In genomic region chr12:109604982-109605721, GRCm38 (mm10) we compare ENCODE assay signal across 25 mouse cellular contexts. TPM values are rescaled to one million over a fixed set of nuclear protein-coding genes. Genes with fewer than 3 reads are reported as not detected.
A peak's percentile ranks its signal among the peaks of the same experiment; 100 is the strongest.
DNase-seq lines count a peak whose midpoint lies in the region; ATAC-seq and TF ChIP-seq lines count a peak whose summit lies in the region.
"Had no signal": no experiment of that assay in that cellular context is flagged by ENCODE, and none has a peak within 500 bp of the region (broad histone marks: within the 10 kb centered on the region; RNA-seq: fewer than 3 reads in every experiment).

No protein-coding gene starts in this region.

- peaks cover 54% of the 10 kb centered on the region for H3K4me1 ChIP-seq in forebrain, embryonic 10.5 days
- H3K4me1 ChIP-seq in forebrain, embryonic 13.5 days, result peaks cover 27% of the 10 kb centered on the region
- peaks cover 3% of the 10 kb centered on the region; the same call in 1 of the 2 replicates for H3K4me1 ChIP-seq in heart, embryonic 10.5 days
- H3K4me1 ChIP-seq in midbrain, embryonic 13.5 days (replicated peaks), result peaks cover 39% of the 10 kb centered on the region
- peaks cover 51% of the 10 kb centered on the region for H3K4me1 ChIP-seq in midbrain, embryonic 10.5 days
- H3K4me1 ChIP-seq in stomach, postnatal 0 days (replicated peaks; ENCODE audit: control insufficient read depth, insufficient read depth), result no peaks in the 10 kb centered on the region
- H3K4me1 ChIP-seq: embryonic facial prominence, embryonic 15.5 days had no signal

- H3K27ac ChIP-seq in forebrain, embryonic 10.5 days, result peak overlapping the region; percentile 9; the same call in 1 of the 2 replicates
- H3K27ac ChIP-seq in forebrain, embryonic 13.5 days, result no peak overlapping the region
- H3K27ac ChIP-seq in heart, embryonic 10.5 days, result no peak overlapping the region
- H3K27ac ChIP-seq in midbrain, embryonic 13.5 days, result no peak overlapping the region; the same call in 1 of the 2 replicates
- H3K27ac ChIP-seq in midbrain, embryonic 10.5 days (replicated peaks), result no peak overlapping the region
- no peak overlapping the region for H3K27ac ChIP-seq in stomach, postnatal 0 days (replicated peaks)
- H3K27ac ChIP-seq: embryonic facial prominence, embryonic 15.5 days; gastrocnemius, adult 2 months; heart, adult 2 months; neural tube, embryonic 12.5 days had no signal

- no peaks in the 10 kb centered on the region for H3K27me3 ChIP-seq in forebrain, embryonic 10.5 days (ENCODE audit: poor library complexity, severe bottlenecking)
- H3K27me3 ChIP-seq in forebrain, embryonic 13.5 days, result no peaks in the 10 kb centered on the region; the same call in 1 of the 2 replicates
- H3K27me3 ChIP-seq in heart, embryonic 10.5 days (ENCODE audit: insufficient read depth, poor library complexity, severe bottlenecking), result no peaks in the 10 kb centered on the region
- H3K27me3 ChIP-seq in midbrain, embryonic 13.5 days, result no peaks in the 10 kb centered on the region; the same call in 1 of the 2 replicates
- H3K27me3 ChIP-seq in midbrain, embryonic 10.5 days (ENCODE audit: low read depth, poor library complexity, severe bottlenecking), result peaks cover 28% of the 10 kb centered on the region
- no peaks in the 10 kb centered on the region for H3K27me3 ChIP-seq in stomach, postnatal 0 days (ENCODE audit: control insufficient read depth, insufficient read depth, low read length)
- H3K27me3 ChIP-seq: embryonic facial prominence, embryonic 15.5 days; neural tube, embryonic 12.5 days had no signal

- ATAC-seq in forebrain, embryonic 13.5 days, result no peak
- ATAC-seq in midbrain, embryonic 13.5 days, result 0 out of 2 replicates have a peak, but pooled peaks have one; percentile 25
- no peak for ATAC-seq in stomach, postnatal 0 days (ENCODE audit: low FRiP score, low TSS enrichment)
- ATAC-seq: CD4-positive, CD25-positive, alpha-beta regulatory T cell, adult 4 months; inflammation-experienced regulatory T-cells, adult 6 months; Patski had no signal

- no peak for DNase-seq in forebrain, embryonic 10.5 days (ENCODE audit: extremely low spot score, low spot score)
- peak; percentile 69 for DNase-seq in heart, embryonic 10.5 days (ENCODE audit: low spot score)
- no peak for DNase-seq in heart, postnatal 4 days
- no peak for DNase-seq in midbrain, embryonic 10.5 days (ENCODE audit: low spot score)
- peak; percentile 9 for DNase-seq in stomach, postnatal 0 days (ENCODE audit: low spot score)
- no peak for DNase-seq in thymus, adult 18-20 months
- DNase-seq: adrenal gland, postnatal 10 days; cerebellum, postnatal 10 days; gastrocnemius, adult 2 months; kidney, adult 2 months; kidney, postnatal 10 days; liver; lung, adult 2 months; lung, postnatal 4 days; thymus, postnatal 4 days had no signal

- peaks cover 100% of the 10 kb centered on the region for H3K36me3 ChIP-seq in forebrain, embryonic 10.5 days (replicated peaks)
- H3K36me3 ChIP-seq in forebrain, embryonic 13.5 days (ENCODE audit: poor library complexity, severe bottlenecking), result peaks cover 66% of the 10 kb centered on the region
- peaks cover 78% of the 10 kb centered on the region for H3K36me3 ChIP-seq in heart, embryonic 10.5 days
- H3K36me3 ChIP-seq in midbrain, embryonic 13.5 days, result peaks cover 70% of the 10 kb centered on the region
- peaks cover 96% of the 10 kb centered on the region for H3K36me3 ChIP-seq in midbrain, embryonic 10.5 days
- H3K36me3 ChIP-seq in stomach, postnatal 0 days (ENCODE audit: control insufficient read depth, insufficient read depth, low read length), result peaks cover 3% of the 10 kb centered on the region; the same call in 1 of the 2 replicates

- peaks cover 9% of the 10 kb centered on the region for H3K9me3 ChIP-seq in forebrain, embryonic 10.5 days
- peaks cover 8% of the 10 kb centered on the region for H3K9me3 ChIP-seq in forebrain, embryonic 13.5 days (replicated peaks)
- no peaks in the 10 kb centered on the region for H3K9me3 ChIP-seq in heart, embryonic 10.5 days
- 0 out of 2 replicates have a peak, but pooled peaks cover 6% of the 10 kb centered on the region for H3K9me3 ChIP-seq in midbrain, embryonic 13.5 days
- peaks cover 13% of the 10 kb centered on the region for H3K9me3 ChIP-seq in midbrain, embryonic 10.5 days (replicated peaks)
- no peaks in the 10 kb centered on the region for H3K9me3 ChIP-seq in stomach, postnatal 0 days (ENCODE audit: control insufficient read depth, low read length)
- H3K9me3 ChIP-seq: embryonic facial prominence, embryonic 15.5 days had no signal

- no peak for TF ChIP-seq EP300 in stomach, postnatal 0 days (optimal IDR thresholded peaks at IDR 0.05)

- WGBS in forebrain, embryonic 10.5 days, result 68% methylated on average over 16 of the region's 16 CpGs
- 57% methylated on average over 16 of the region's 16 CpGs for WGBS in forebrain, embryonic 13.5 days
- 75% methylated on average over 16 of the region's 16 CpGs for WGBS in heart, embryonic 10.5 days
- 48% methylated on average over 16 of the region's 16 CpGs for WGBS in midbrain, embryonic 13.5 days
- WGBS in midbrain, embryonic 10.5 days, result 69% methylated on average over 16 of the region's 16 CpGs
- 65% methylated on average over 16 of the region's 16 CpGs for WGBS in stomach, postnatal 0 days

- H3K4me3 ChIP-seq in forebrain, embryonic 10.5 days, result no peak overlapping the region
- no peak overlapping the region for H3K4me3 ChIP-seq in forebrain, embryonic 13.5 days
- H3K4me3 ChIP-seq in heart, embryonic 10.5 days, result no peak overlapping the region
- no peak overlapping the region for H3K4me3 ChIP-seq in midbrain, embryonic 13.5 days (replicated peaks)
- H3K4me3 ChIP-seq in midbrain, embryonic 10.5 days, result no peak overlapping the region
- no peak overlapping the region for H3K4me3 ChIP-seq in stomach, postnatal 0 days (ENCODE audit: low read depth, low read length)
- H3K4me3 ChIP-seq: embryonic facial prominence, embryonic 15.5 days; gastrocnemius, adult 2 months; heart, adult 2 months; neural tube, embryonic 12.5 days had no signal

- H3K4me2 ChIP-seq in forebrain, embryonic 13.5 days, result no peak overlapping the region
- H3K4me2 ChIP-seq in midbrain, embryonic 13.5 days (replicated peaks), result no peak overlapping the region
- no peak overlapping the region for H3K4me2 ChIP-seq in stomach, postnatal 0 days (replicated peaks; ENCODE audit: low read depth)
- H3K4me2 ChIP-seq: embryonic facial prominence, embryonic 15.5 days; neural tube, embryonic 12.5 days had no signal

- no peak for TF ChIP-seq CTCF in stomach, postnatal 0 days (IDR thresholded peaks at IDR 0.05; ENCODE audit: low read depth)

- no peak overlapping the region for H3K9ac ChIP-seq in forebrain, embryonic 13.5 days
- no peak overlapping the region for H3K9ac ChIP-seq in midbrain, embryonic 13.5 days (replicated peaks)
- H3K9ac ChIP-seq in stomach, postnatal 0 days (ENCODE audit: low read length), result no peak overlapping the region
- H3K9ac ChIP-seq: embryonic facial prominence, embryonic 15.5 days; neural tube, embryonic 12.5 days had no signal

RNA-seq across cellular contexts. Expression of gene Rtl1, which starts 5.0 kb away (rescaled TPM):
- 1.0 TPM in 2 replicates for polyA plus RNA-seq in forebrain, embryonic 10.5 days (2016; fragmentation: Nextera tagmentation; extraction: Ambion mirVana)
- polyA plus RNA-seq in forebrain, embryonic 13.5 days (2015; fragmentation: Nextera tagmentation; extraction: Ambion mirVana), result 0.99 and 1.5 TPM in 2 replicates
- polyA plus RNA-seq in heart, embryonic 10.5 days (2016; fragmentation: Nextera tagmentation; extraction: Ambion mirVana), result 0.34 and 0.94 TPM in 2 replicates
- total RNA-seq in heart, postnatal 4 days (2021), result 1 to 10 TPM; 1.3 to 2.1 TPM
- polyA plus RNA-seq in midbrain, embryonic 13.5 days (2015; fragmentation: Nextera tagmentation; extraction: Ambion mirVana), result 1.5 and 1.6 TPM in 2 replicates
- 0.53 and 0.89 TPM in 2 replicates for polyA plus RNA-seq in midbrain, embryonic 10.5 days (2016; fragmentation: Nextera tagmentation; extraction: Ambion mirVana)
- polyA plus RNA-seq in stomach, postnatal 0 days (2015; fragmentation: Nextera tagmentation; extraction: Ambion mirVana), result 0.33 and 0.35 TPM in 2 replicates
- total RNA-seq: gastrocnemius, adult 2 months; heart, adult 2 months had no signal
- polyA plus RNA-seq: CD4-positive, CD25-positive, alpha-beta regulatory T cell, adult 4 months; inflammation-experienced regulatory T-cells, adult 6 months; lung, adult 2 months; Patski; small intestine, adult 2 months; testis, adult 2 months had no signal

Comparison
In these comparisons a context has a peak if more than half of its experiments do, and no peak if none do; other contexts are left out.
1. DNase-seq: peak in heart, embryonic 10.5 days (single experiment) and stomach, postnatal 0 days (single experiment); none in forebrain, embryonic 10.5 days (single experiment), heart, postnatal 4 days (single experiment), midbrain, embryonic 10.5 days (single experiment) and thymus, adult 18-20 months (0 of 2).